Mouse (Mus musculus) R1 (cell line): ENCODE measurements around the gene Gm49369.
"Not testable (repeated sequence)": the region's sequence is repeated elsewhere in the genome, so short reads cannot be mapped to it uniquely, and the experiment has no call there.

Source experiments
- DNase-seq: peaks from one replicate; pipeline ENCODE4 v3.0.0-alpha.2; 2018; ENCODE audit warnings: low read depth, low spot score

Gene Gm49369

GRCm38 (mm10) chr7:142371768-142372661 lies 10.5 kb downstream of the Gm49369 start:
- peak; percentile 46 for DNase-seq

DNA sequence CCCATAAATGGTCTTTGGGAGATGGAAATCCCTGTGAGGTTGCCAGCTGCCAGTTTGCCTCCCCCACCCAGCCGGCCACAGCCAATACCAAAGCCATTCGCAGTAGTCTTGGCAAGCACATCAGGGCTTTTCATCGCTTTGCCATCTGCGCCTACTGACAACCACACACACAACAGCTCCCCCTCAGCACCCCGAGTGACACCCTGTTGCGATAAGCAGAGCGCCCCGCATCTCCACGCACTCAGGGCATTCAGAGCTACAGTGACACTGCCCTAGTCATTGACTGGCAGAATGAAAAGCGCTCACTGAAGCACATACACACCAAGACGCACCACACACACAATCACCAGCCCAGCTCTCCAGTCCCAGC lies 11.1 kb downstream of the Gm49369 start:
- DNase-seq, result no peak

DNA sequence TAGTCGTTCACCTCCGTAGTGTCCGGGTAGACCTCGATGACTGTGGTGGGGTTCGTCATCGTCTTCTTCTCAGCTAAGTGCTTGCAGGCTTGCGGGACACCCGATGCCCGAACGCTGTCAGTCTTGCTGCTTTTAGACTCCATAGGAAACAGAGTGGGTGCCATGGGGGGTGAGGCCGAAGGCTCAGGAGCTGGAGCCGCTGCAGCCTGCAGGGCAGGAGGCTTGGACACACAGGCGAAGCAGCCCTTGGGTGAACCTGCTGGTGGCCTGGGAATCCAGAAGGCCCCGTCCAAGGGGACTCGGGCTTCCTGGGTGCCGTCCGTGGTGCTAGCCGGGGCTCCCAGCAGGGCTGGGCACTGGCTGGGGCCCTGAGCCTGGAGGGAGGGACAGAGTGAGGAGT lies 11.5 kb downstream of the Gm49369 start:
- no peak for DNase-seq

GRCm38 (mm10) chr7:142369820-142370219 lies 12.6 kb downstream of the Gm49369 start:
- no peak for DNase-seq

- no peak for DNase-seq
These were observed 13.6 kb downstream of the Gm49369 start for GRCm38 (mm10) chr7:142368856-142369255.

DNA sequence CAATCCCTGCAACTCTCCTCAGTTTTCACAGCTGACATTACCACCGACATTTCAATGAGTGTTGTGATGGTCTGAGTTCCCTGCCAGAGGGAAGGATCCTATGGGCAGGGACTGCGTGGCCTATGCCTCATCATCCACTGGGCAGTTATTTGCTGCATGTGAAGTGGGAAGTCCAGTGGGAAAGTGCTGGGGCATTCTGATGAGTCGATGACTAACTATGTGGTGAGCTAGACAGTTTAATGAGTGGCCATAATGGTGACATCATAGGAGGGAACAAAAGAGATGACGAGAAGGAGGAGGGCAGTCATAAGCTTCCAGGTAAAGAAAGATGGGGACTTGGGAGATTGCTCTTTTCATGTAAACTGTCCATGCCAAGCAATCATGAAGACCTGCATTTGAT lies 19.4 kb downstream of the Gm49369 start:
- DNase-seq, result no peak

DNA sequence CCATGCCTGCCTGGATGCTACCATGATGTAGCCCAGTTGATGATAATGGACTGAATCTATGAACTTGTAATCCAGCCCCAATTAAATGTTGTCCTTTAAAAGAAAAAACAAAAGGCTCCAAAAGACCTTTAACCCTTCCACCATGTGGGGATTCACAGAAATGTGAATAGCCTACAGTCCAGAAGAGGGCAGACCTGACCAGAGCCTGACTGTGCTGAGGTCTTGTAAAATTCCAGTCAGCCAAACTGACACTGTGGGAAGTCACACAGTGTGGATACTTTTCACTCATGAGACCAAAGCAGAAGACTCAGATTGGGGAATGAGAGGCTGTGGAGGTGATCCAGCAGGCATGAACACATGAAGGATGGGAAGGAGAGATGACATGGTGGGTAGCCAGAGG lies 21.7 kb downstream of the Gm49369 start:
- no peak for DNase-seq

DNA sequence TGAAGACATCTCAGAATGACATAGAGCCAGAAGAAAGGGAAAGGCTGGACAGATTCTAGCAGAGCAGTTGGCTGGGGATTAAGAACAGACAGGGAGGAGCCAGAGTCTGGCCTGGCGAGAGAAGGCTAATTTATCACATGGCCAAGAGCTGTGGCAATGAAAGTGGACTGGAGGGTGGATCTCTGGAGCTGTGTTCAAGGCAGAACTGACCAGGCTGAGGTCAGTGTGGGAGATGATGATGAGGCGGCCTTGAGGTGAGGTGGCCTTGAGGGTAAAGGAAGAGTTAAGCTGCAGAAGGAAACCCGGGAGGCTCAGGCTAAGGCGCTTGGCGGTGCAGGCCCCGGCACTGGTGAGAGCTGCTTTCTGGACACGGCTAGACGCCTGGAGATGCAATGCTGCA lies 23.3 kb downstream of the Gm49369 start:
- no peak for DNase-seq

DNA sequence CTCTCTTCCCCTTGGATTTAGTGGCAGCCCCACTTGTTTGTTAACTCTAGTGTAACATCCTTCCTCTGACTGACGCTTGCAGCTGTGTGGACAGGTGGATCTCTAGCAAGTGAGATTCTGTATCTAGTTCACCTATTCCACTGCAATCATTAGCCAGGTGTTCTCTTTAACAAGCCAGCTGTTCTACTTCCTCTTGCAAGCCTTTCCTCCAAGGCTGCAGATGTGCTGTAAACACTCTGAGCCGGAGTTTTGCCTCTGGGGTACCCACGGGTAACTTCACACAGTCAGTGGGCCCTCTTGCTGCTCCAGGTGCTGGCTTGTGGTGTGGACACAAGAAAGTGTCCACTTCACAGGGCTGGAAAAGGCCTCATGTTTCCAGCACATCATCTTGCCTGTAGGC lies 24.9 kb downstream of the Gm49369 start:
- no peak for DNase-seq

DNA sequence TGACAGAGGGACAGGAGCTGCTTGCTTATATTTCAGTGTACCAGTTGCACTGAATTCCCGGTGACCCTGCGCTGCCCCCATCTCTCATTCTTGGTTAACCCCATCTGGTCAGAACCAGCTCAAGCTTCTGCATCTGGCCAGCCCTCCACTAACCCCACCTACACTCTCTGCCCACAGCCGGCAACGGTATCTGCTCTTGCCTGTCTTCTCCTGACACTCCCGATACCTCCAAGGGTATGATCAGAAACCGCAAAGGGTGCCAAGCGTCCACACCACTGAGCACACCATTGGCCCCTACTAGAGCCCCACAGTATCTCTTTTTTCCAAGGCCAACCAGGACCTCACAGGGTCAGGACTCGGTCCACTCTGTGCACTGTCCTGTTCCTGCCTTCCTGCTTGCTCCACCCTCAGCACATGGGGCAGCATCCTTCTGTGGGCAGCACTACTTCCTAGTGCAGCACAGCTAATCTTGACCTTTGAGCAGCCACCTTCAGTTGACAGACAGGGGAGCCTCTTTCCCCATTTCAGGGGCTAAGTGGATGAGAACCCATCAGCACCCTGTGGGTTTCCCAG lies 27.7 kb downstream of the Gm49369 start:
- no peak for DNase-seq

GRCm38 (mm10) chr7:142353854-142354253 lies 28.6 kb downstream of the Gm49369 start:
- DNase-seq, result no peak

- no peak for DNase-seq
These were observed 30.9 kb downstream of the Gm49369 start for GRCm38 (mm10) chr7:142351569-142351968.

GRCm38 (mm10) chr7:142349308-142349961 lies 33.0 kb downstream of the Gm49369 start:
- no peak for DNase-seq

DNA sequence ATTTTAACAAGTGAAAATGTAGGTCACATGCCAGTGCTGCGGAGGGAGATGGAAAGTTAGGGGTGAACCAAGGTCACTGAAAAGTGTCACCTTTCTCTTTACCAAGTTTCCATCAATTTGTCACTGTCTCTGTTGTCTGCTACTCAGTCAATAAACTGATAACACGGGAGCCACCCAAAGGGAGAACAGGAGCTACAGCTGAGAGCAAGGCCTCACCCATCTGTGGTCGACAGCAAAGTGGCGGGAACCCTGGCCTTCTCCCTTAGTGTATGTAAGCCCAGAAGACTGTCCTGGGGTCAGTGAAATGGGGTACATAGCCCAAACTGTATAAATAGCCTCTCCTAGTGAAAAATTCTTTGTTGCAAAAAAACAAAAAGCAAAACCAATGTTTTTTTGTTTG lies 34.9 kb downstream of the Gm49369 start:
- no peak for DNase-seq

GRCm38 (mm10) chr7:142342247-142342640 lies 40.2 kb downstream of the Gm49369 start:
- DNase-seq, result no peak

- no peak for DNase-seq
These were observed 40.8 kb downstream of the Gm49369 start for GRCm38 (mm10) chr7:142341564-142342246.

DNA sequence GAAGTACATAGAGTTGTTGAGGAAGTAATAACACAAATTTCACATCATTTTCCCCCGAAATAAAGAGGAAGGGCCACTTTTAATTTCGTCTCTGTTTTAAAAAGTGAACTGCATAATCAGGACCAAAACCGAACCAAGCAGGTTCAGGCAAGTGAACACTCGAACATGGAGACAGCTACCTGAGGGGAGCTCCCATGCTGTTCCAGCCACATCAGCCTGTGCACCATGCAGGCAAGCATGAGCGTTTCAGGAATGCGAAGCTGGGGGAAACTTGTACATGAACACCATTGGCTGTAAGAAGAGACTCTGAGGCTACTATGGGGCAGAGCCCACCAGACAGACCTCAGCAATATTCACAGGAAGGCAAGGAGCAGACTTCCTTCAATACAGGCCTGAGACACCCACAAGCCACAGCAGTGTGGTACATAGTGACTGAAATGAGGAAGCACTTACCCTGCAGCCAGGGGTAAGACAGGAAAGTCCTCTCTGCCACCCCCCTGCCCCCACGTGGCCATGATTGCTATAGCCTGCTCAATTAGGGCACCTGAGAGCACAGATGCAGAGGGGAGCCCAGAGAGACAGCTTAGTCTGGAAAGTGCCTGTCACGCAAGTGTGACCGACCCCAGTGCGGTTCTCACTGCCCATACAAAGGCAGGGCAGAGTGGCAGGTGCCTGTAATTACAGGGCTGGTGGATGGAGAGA lies 42.0 kb downstream of the Gm49369 start:
- DNase-seq, result no peak

DNA sequence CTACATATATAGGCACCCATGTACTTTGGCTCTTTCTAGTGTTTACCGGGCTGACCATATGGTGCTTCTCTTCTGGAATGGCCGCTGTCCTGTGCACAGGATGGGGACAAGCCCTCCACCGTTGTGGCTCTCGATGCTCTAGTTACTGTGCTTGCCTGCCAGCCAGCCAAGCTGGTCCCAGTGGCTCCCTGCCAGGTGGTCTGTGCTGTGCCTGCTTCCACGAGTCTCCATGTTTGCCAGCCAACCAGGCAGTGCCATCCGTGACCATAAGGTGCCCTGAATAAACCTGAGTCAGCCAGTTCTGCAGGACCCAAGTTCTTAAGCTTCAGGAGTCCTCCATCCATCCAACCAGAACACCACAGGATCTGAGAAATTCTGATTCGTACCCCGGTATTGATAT lies 47.3 kb downstream of the Gm49369 start:
- DNase-seq, result no peak

DNA sequence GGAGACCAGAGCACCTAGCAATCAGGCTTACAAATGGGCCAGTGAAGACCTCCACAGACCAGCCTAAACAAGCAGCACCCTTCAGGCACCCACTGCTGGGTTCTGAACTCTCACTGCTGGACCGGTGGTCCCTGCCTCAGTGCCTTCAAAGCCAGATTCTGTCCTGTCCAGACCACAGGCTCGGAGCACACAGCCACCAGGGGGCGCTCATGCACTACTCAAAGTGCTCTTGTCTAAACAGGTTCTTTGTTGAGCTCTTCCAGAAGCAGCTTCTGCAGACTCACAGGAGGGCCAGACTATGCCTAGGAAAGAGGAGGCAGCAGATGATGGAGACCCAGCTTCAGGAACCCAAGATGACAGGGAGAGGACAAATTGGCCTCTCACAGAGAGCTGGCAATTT lies 48.2 kb downstream of the Gm49369 start:
- peak; percentile 76 for DNase-seq

- not testable (repeated sequence) for DNase-seq
These were observed 49.7 kb downstream of the Gm49369 start for GRCm38 (mm10) chr7:142332741-142333140.

DNA sequence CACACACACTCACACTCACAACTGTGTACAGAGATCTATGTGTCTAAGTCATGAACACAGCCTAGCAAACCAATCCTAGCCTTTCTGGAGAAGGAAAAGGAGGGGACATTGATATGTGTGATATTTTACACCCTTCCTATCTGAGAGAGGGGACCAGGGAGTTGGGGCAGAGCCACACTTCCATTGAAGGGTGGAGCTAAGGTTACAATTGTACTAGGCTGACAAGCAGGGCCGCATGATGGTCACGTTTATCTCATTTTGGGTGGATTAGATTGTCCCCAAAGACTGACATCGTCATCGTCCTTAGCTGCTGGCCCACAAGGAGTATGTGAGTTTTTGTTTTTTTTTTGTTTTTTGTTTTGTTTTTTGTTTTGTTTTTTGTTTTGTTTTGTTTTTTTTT lies 51.2 kb downstream of the Gm49369 start:
- no peak for DNase-seq
